Mouse (Mus musculus) kidney, embryonic 16.5 days (tissue): Measurements from ENCODE around the gene Col4a1. TPM values are rescaled to one million over a fixed set of nuclear protein-coding genes. Genes with fewer than 3 reads are reported as not detected.

Experiments
- ATAC-seq: fragments of 200-750 bp; cut with Nextera tagmentation; 2 replicates; pipeline ENCODE4 v1.8.0; 2017; ENCODE audit warnings: moderate TSS enrichment; ENCODE audit not compliant: low FRiP score, low TSS enrichment
- H3K27ac ChIP-seq: fragments of 300-500 bp; sonication (generic); 2 replicates; pipeline ENCODE4 v1.5.1; 2014; ENCODE audit warnings: low read length
- H3K27me3 ChIP-seq: fragments of 300-500 bp; sonication (generic); 2 replicates; pipeline ENCODE4 v1.6.1; 2014; ENCODE audit warnings: low read length, control low read depth, mixed read lengths; ENCODE audit not compliant: insufficient read depth
- H3K36me3 ChIP-seq: fragments of 300-500 bp; sonication (generic); 2 replicates; pipeline ENCODE4 v1.6.1; 2014; ENCODE audit warnings: low read length, control low read depth, mixed read lengths; ENCODE audit not compliant: insufficient read depth
- H3K4me1 ChIP-seq: fragments of 300-500 bp; sonication (generic); 2 replicates; pipeline ENCODE4 v1.6.1; 2014; ENCODE audit warnings: low read length, control low read depth, mixed read lengths; ENCODE audit not compliant: insufficient read depth
- H3K4me2 ChIP-seq: fragments of 300-500 bp; sonication (generic); replicated peaks from 2 replicates; pipeline ENCODE4 v1.6.1; 2014; ENCODE audit warnings: low read depth, low read length
- H3K4me3 ChIP-seq: fragments of 300-500 bp; sonication (generic); 2 replicates; pipeline ENCODE4 v1.5.1; 2014; ENCODE audit warnings: mild to moderate bottlenecking, low read length
- H3K9ac ChIP-seq: fragments of 300-500 bp; sonication (generic); replicated peaks from 2 replicates; pipeline ENCODE4 v1.6.1; 2014; ENCODE audit warnings: low read length
- H3K9me3 ChIP-seq: fragments of 300-500 bp; sonication (generic); 2 replicates; pipeline ENCODE4 v1.6.1; 2016; ENCODE audit warnings: low read length, control low read depth
- WGBS: fragments of 180-500 bp; shearing (Covaris S2); extraction: QIAGEN DNeasy Blood & Tissue Kit; methylation state at CpG from one replicate; pipeline ENCODE4 v1.1.7; 2014; 5-methylcytosine and 5-hydroxymethylcytosine counted together
- polyA plus RNA-seq: library from polyadenylated mRNA; unstranded; fragments of >200 nt; fragmentation: Nextera tagmentation; extraction: Ambion mirVana; gene quantifications from 2 replicates; pipeline ENCODE4 v1.2.1, GENCODE M21; 2015

Gene Col4a1
- polyA plus RNA-seq, 1 experiment from 2014 or later: 440 TPM

- no peak overlapping the region for H3K4me2 ChIP-seq
- no peaks in the 10 kb centered on the region for H3K9me3 ChIP-seq
- no peak overlapping the region for H3K9ac ChIP-seq
- WGBS: 75% methylated on average over 7 of the region's 7 CpGs
- H3K27ac ChIP-seq: no peak overlapping the region
- H3K27me3 ChIP-seq: no peaks in the 10 kb centered on the region
- ATAC-seq: no peak
- H3K36me3 ChIP-seq: 0 out of 2 replicates have a peak, but pooled peaks cover 6% of the 10 kb centered on the region
- peaks cover 82% of the 10 kb centered on the region for H3K4me1 ChIP-seq
- no peak overlapping the region for H3K4me3 ChIP-seq
Measured at GRCm38 (mm10) chr8:11307451-11307850, 5.2 kb downstream of the Col4a1 start.

GRCm38 (mm10) chr8:11305539-11305938 lies 7.1 kb downstream of the Col4a1 start:
- Histone ChIP-seq H3K4me3 (no peak overlapping the region), H3K9ac (no peak overlapping the region), H3K9me3 (no peaks in the 10 kb centered on the region), H3K27me3 (no peaks in the 10 kb centered on the region), H3K27ac (no peak overlapping the region), H3K4me2 (no peak overlapping the region), H3K36me3 (0 out of 2 replicates have a peak, but pooled peaks cover 6% of the 10 kb centered on the region), H3K4me1 (peaks cover 90% of the 10 kb centered on the region)
- WGBS: 79% methylated on average over 1 of the region's 1 CpGs
- ATAC-seq: no peak

GRCm38 (mm10) chr8:11304027-11304601 lies 8.5 kb downstream of the Col4a1 start:
- Histone ChIP-seq H3K4me2 (no peak overlapping the region), H3K4me3 (no peak overlapping the region), H3K27ac (no peak overlapping the region), H3K9me3 (no peaks in the 10 kb centered on the region), H3K27me3 (no peaks in the 10 kb centered on the region), H3K9ac (no peak overlapping the region), H3K4me1 (peaks cover 90% of the 10 kb centered on the region), H3K36me3 (0 out of 2 replicates have a peak, but pooled peaks cover 6% of the 10 kb centered on the region)
- no peak for ATAC-seq
- 50% methylated on average over 6 of the region's 6 CpGs for WGBS

DNA sequence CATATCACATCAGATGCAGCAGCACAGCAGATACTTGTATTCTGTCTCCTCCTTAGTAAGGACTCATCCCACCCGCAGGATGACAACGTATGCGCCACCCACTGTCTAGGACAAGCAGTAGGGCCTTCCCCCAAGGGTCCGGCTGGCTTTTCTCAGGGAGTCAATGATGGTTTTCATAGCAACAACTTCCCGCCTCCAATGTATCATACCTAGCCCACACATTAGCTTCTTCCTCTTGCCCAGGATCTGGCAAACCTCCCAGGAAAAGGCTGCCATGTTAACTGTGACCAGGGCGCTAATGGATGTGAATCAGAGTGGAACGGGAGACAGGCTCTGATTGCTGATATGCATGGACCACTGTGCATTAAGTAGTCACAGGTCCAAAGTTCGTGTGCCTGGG lies 12.2 kb downstream of the Col4a1 start:
- Histone ChIP-seq H3K4me1 (peaks cover 94% of the 10 kb centered on the region), H3K4me2 (no peak overlapping the region), H3K36me3 (no peaks in the 10 kb centered on the region), H3K9ac (no peak overlapping the region), H3K27me3 (no peaks in the 10 kb centered on the region), H3K4me3 (no peak overlapping the region), H3K9me3 (no peaks in the 10 kb centered on the region), H3K27ac (no peak overlapping the region)
- WGBS: 70% methylated on average over 8 of the region's 8 CpGs
- no peak for ATAC-seq

GRCm38 (mm10) chr8:11299317-11299602 lies 13.4 kb downstream of the Col4a1 start:
- Histone ChIP-seq H3K9ac (no peak overlapping the region), H3K27ac (peak overlapping the region; percentile 26), H3K9me3 (no peaks in the 10 kb centered on the region), H3K36me3 (no peaks in the 10 kb centered on the region), H3K4me3 (no peak overlapping the region), H3K4me2 (0 out of 2 replicates have a peak overlapping the region, but pooled peaks have one; percentile 0), H3K27me3 (no peaks in the 10 kb centered on the region), H3K4me1 (peaks cover 83% of the 10 kb centered on the region)
- WGBS: 41% methylated on average over 3 of the region's 3 CpGs
- ATAC-seq: peak; percentile 3; the same call in 1 of the 2 replicates

DNA sequence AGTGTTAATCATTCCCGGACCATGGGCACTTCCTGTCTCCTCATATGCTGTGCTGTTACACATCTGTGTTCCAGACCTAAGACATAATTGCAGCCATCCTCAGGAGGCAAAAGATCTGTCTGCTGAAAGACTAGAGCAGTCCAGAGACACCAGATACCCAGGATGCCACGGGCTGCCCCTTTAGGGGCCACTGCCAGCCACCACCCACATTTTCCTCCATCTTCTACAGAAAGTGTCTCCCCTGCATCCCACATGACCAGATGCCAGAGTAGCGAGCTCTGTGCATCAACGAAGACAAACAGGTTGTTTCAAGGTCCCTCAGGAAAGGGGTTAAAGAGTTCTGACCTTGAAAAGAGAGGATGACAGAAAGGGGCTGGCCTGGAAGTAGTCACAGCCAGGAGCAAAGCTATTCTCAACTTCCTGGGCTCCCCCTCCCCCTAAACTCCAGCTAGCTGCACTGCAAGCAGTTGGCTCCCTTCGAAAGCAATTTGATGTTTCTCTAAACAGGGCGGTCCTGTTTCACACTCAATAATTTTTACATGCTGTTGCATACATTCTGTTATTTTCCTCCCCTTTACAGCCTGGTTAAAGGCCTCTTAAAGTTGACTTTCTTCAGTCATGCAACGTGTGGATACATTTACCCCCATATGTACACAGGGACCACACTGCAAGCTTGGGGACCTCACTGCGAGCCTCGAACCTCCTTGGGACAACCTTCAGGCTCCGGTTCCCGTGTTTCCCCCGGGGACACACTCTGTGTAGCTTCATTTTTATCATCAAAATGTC lies 13.9 kb downstream of the Col4a1 start:
- peak; percentile 62 for ATAC-seq
- Histone ChIP-seq H3K4me2 (0 out of 2 replicates have a peak overlapping the region, but pooled peaks have one; percentile 1), H3K36me3 (no peaks in the 10 kb centered on the region), H3K9ac (no peak overlapping the region), H3K27me3 (no peaks in the 10 kb centered on the region), H3K4me1 (peaks cover 82% of the 10 kb centered on the region), H3K9me3 (no peaks in the 10 kb centered on the region), H3K4me3 (no peak overlapping the region), H3K27ac (peak overlapping the region; percentile 26)
- 20% methylated on average over 12 of the region's 12 CpGs for WGBS

GRCm38 (mm10) chr8:11297141-11297838 lies 15.3 kb downstream of the Col4a1 start:
- Histone ChIP-seq H3K9ac (no peak overlapping the region), H3K27me3 (no peaks in the 10 kb centered on the region), H3K4me3 (no peak overlapping the region), H3K27ac (peak overlapping the region; percentile 22; the same call in 1 of the 2 replicates), H3K9me3 (no peaks in the 10 kb centered on the region), H3K36me3 (peaks cover 7% of the 10 kb centered on the region; the same call in 1 of the 2 replicates), H3K4me2 (no peak overlapping the region), H3K4me1 (peaks cover 74% of the 10 kb centered on the region)
- no peak for ATAC-seq
- WGBS: 79% methylated on average over 8 of the region's 8 CpGs

GRCm38 (mm10) chr8:11296282-11296943 lies 16.2 kb downstream of the Col4a1 start:
- Histone ChIP-seq H3K4me2 (no peak overlapping the region), H3K9ac (no peak overlapping the region), H3K4me3 (no peak overlapping the region), H3K36me3 (peaks cover 7% of the 10 kb centered on the region; the same call in 1 of the 2 replicates), H3K27me3 (no peaks in the 10 kb centered on the region), H3K9me3 (no peaks in the 10 kb centered on the region), H3K27ac (no peak overlapping the region), H3K4me1 (peaks cover 69% of the 10 kb centered on the region)
- no peak for ATAC-seq
- 85% methylated on average over 10 of the region's 10 CpGs for WGBS

DNA sequence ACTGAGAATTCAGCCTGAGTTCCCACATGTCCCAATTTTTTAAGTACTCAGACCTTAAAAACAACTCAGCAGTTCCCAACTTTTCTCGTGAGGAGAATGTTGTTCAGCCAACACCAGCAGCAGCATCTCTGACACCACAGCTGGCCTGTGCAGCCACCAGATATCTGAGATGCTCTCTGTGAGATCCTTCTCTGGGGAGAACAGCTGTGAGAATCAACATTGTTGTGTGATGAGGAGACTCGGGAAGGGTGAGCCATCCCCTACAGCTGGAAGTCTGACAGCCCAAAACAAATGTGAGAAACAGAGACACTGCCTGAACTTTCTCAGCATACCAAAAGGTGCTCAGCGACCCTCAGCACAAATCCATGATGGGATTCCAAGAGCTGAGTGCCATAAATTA lies 20.0 kb downstream of the Col4a1 start:
- Histone ChIP-seq H3K4me3 (no peak overlapping the region), H3K4me2 (no peak overlapping the region), H3K9ac (no peak overlapping the region), H3K27me3 (no peaks in the 10 kb centered on the region), H3K27ac (no peak overlapping the region), H3K9me3 (no peaks in the 10 kb centered on the region), H3K36me3 (peaks cover 7% of the 10 kb centered on the region; the same call in 1 of the 2 replicates), H3K4me1 (peaks cover 61% of the 10 kb centered on the region)
- 27% methylated on average over 3 of the region's 3 CpGs for WGBS
- no peak for ATAC-seq
